In the genomic region with DNA sequence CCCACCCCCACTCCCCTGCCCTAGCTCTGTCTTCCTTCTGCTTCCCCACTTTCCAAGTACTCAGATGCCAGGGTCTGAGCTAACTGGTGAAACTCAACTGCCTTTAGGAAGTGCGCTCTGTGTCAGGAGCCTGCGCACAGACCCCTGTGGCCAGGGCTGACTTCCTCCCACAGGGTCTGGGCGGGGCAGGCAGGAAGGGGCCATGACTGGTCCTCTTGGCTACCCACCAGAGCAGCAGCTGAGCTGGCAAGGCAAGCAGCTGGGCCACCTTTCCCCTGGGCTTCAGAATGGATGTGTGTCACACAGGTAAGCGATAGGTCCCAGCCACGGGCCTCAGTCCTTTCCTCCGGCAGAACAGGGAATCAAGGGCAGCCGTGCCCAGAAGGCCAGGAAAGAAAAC, we compare ENCODE assay signal across 8 mouse cellular contexts. TPM values are rescaled to one million over a fixed set of nuclear protein-coding genes. Genes with fewer than 3 reads are reported as not detected.
A peak's percentile ranks its signal among the peaks of the same experiment; 100 is the strongest.
DNase-seq lines count a peak whose midpoint lies in the region; ATAC-seq and TF ChIP-seq lines count a peak whose summit lies in the region.

TSS of gene Cyth4 (plus strand) at position 134 of the 400 bp plus-strand sequence.

- H3K9me3 ChIP-seq in lung, postnatal 0 days (ENCODE audit: low read length) = no peaks in the 10 kb centered on the region
- no peaks in the 10 kb centered on the region for H3K9me3 ChIP-seq in stomach, embryonic 15.5 days
- H3K9me3 ChIP-seq in midbrain, embryonic 16.5 days (replicated peaks; ENCODE audit: control insufficient read depth, low read length, poor library complexity, severe bottlenecking) = no peaks in the 10 kb centered on the region

- H3K4me3 ChIP-seq in heart, adult 2 months = no peak within 1 kb of the TSS; the same call in 1 of the 2 replicates
- no peak within 1 kb of the TSS for H3K4me3 ChIP-seq in lung, postnatal 0 days (ENCODE audit: low read depth, low read length)
- peak within 1 kb of the TSS; percentile 12; the same call in 1 of the 2 replicates for H3K4me3 ChIP-seq in stomach, embryonic 15.5 days (replicated peaks)
- no peak within 1 kb of the TSS for H3K4me3 ChIP-seq in midbrain, embryonic 16.5 days (ENCODE audit: low read depth, low read length)

- no peaks in the 10 kb centered on the region for H3K36me3 ChIP-seq in heart, adult 2 months (ENCODE audit: control insufficient read depth, insufficient read depth, low read length)
- no peaks in the 10 kb centered on the region for H3K36me3 ChIP-seq in lung, postnatal 0 days (ENCODE audit: insufficient read depth, low read length)
- no peaks in the 10 kb centered on the region for H3K36me3 ChIP-seq in stomach, embryonic 15.5 days
- H3K36me3 ChIP-seq in midbrain, embryonic 16.5 days (ENCODE audit: control insufficient read depth, insufficient read depth, low read length) = no peaks in the 10 kb centered on the region

- H3K9ac ChIP-seq in heart, adult 2 months (ENCODE audit: low read depth, low read length) = no peak within 1 kb of the TSS
- H3K9ac ChIP-seq in lung, postnatal 0 days (replicated peaks; ENCODE audit: low read depth) = no peak within 1 kb of the TSS
- H3K9ac ChIP-seq in stomach, embryonic 15.5 days = no peak within 1 kb of the TSS
- no peak within 1 kb of the TSS for H3K9ac ChIP-seq in midbrain, embryonic 16.5 days (ENCODE audit: low read depth, low read length)

- no peak for TF ChIP-seq CTCF in heart, adult 2 months (IDR thresholded peaks at IDR 0.05)
- no peak for TF ChIP-seq CTCF in lung, postnatal 0 days (IDR thresholded peaks at IDR 0.05)

- no peak for TF ChIP-seq EP300 in heart, adult 2 months (IDR thresholded peaks at IDR 0.05; ENCODE audit: insufficient read depth, low read depth, low read length)
- no peak for TF ChIP-seq EP300 in lung, postnatal 0 days (IDR thresholded peaks at IDR 0.05)

- intact Hi-C loops in heart, adult 2 months (cut with DNase I) = no loop called here

- peak; percentile 38 for DNase-seq in right cerebral cortex, postnatal 14 days
- no peak for DNase-seq in right cerebral cortex, postnatal 4 days
- DNase-seq in heart, adult 2 months = peak; percentile 64 to 85
- no peak for DNase-seq in layer of hippocampus, adult 18-20 months (ENCODE audit: low spot score in 2 of 2)
- DNase-seq in lung, postnatal 0 days (ENCODE audit: low spot score) = peak; percentile 68
- DNase-seq in cerebellum, postnatal 14 days = no peak

- WGBS in heart, adult 2 months = 60% methylated on average over 7 of the region's 7 CpGs
- 51% methylated on average over 7 of the region's 7 CpGs for WGBS in lung, postnatal 0 days
- WGBS in stomach, embryonic 15.5 days = 67% methylated on average over 7 of the region's 7 CpGs
- 74% methylated on average over 7 of the region's 7 CpGs for WGBS in midbrain, embryonic 16.5 days

- H3K27me3 ChIP-seq in heart, adult 2 months (ENCODE audit: control insufficient read depth, insufficient read depth, low read length) = no peaks in the 10 kb centered on the region
- H3K27me3 ChIP-seq in lung, postnatal 0 days (replicated peaks; ENCODE audit: insufficient read depth, low read length) = no peaks in the 10 kb centered on the region
- H3K27me3 ChIP-seq in stomach, embryonic 15.5 days (replicated peaks) = no peaks in the 10 kb centered on the region
- no peaks in the 10 kb centered on the region for H3K27me3 ChIP-seq in midbrain, embryonic 16.5 days (ENCODE audit: control insufficient read depth, insufficient read depth, low read depth, low read length)

- no peaks in the 10 kb centered on the region for H3K4me1 ChIP-seq in heart, adult 2 months (ENCODE audit: control insufficient read depth, insufficient read depth, low read length)
- no peaks in the 10 kb centered on the region for H3K4me1 ChIP-seq in lung, postnatal 0 days (ENCODE audit: insufficient read depth, low read depth, low read length)
- no peaks in the 10 kb centered on the region for H3K4me1 ChIP-seq in stomach, embryonic 15.5 days
- no peaks in the 10 kb centered on the region for H3K4me1 ChIP-seq in midbrain, embryonic 16.5 days (ENCODE audit: control insufficient read depth, insufficient read depth, low read length)

- 0 out of 2 replicates have a peak within 1 kb of the TSS, but pooled peaks have one; percentile 0 for H3K4me2 ChIP-seq in lung, postnatal 0 days (replicated peaks; ENCODE audit: low read depth, low read length)
- no peak within 1 kb of the TSS for H3K4me2 ChIP-seq in stomach, embryonic 15.5 days
- no peak within 1 kb of the TSS for H3K4me2 ChIP-seq in midbrain, embryonic 16.5 days (ENCODE audit: low read length)

- no peaks in the 10 kb centered on the region for H3K79me2 ChIP-seq in heart, adult 2 months (replicated peaks; ENCODE audit: control insufficient read depth, insufficient read depth, low read length)

- TF ChIP-seq POLR2A in heart, adult 2 months (IDR thresholded peaks at IDR 0.05; ENCODE audit: insufficient read depth, low read depth, low read length) = peak; percentile 48

- peak within 1 kb of the TSS; percentile 49; the same call in 1 of the 2 replicates for H3K27ac ChIP-seq in heart, adult 2 months
- H3K27ac ChIP-seq in lung, postnatal 0 days (ENCODE audit: low read length) = no peak within 1 kb of the TSS
- no peak within 1 kb of the TSS for H3K27ac ChIP-seq in stomach, embryonic 15.5 days
- H3K27ac ChIP-seq in midbrain, embryonic 16.5 days (ENCODE audit: low read length) = no peak within 1 kb of the TSS

- ATAC-seq in lung, postnatal 0 days = peak; percentile 80
- ATAC-seq in stomach, embryonic 15.5 days (ENCODE audit: insufficient read depth, low FRiP score, low read depth) = no peak
- ATAC-seq in midbrain, embryonic 16.5 days = no peak

RNA-seq across cellular contexts. Expression of gene Cyth4, which starts in this region (rescaled TPM):
- 1 to 10 TPM; 6.1 to 6.7 TPM for total RNA-seq in heart, adult 2 months (2021)
- 9.3 and 12.8 TPM in 2 replicates for polyA plus RNA-seq in heart, adult 2 months (2012; rRNA removed)
- 10 to 100 TPM; 20.0 to 26.3 TPM for total RNA-seq in layer of hippocampus, adult 18-20 months (2021)
- 14.5 and 16.1 TPM in 2 replicates for polyA plus RNA-seq in lung, postnatal 0 days (2015; fragmentation: Nextera tagmentation; extraction: Ambion mirVana)
- 10.7 and 11.0 TPM in 2 replicates for polyA plus RNA-seq in stomach, embryonic 15.5 days (2015; fragmentation: Nextera tagmentation; extraction: Ambion mirVana)
- 5.0 and 5.3 TPM in 2 replicates for polyA plus RNA-seq in midbrain, embryonic 16.5 days (2015; fragmentation: Nextera tagmentation; extraction: Ambion mirVana)

Comparison
In these comparisons a context has a peak if more than half of its experiments do, and no peak if none do; other contexts are left out.
1. DNase-seq: peak in right cerebral cortex, postnatal 14 days (single experiment), heart, adult 2 months (2 of 2) and lung, postnatal 0 days (single experiment); none in right cerebral cortex, postnatal 4 days (single experiment), layer of hippocampus, adult 18-20 months (0 of 2) and cerebellum, postnatal 14 days (0 of 2).